Mouse (Mus musculus) heart, embryonic 11.5 days (tissue): ENCODE data around the gene Lmo4. TPM values are rescaled to one million over a fixed set of nuclear protein-coding genes. Genes with fewer than 3 reads are reported as not detected.

Source experiments
- ATAC-seq: fragments of 200-750 bp; cut with Nextera tagmentation; replicated peaks from 2 replicates; pipeline ENCODE4 v1.8.0; 2017; ENCODE audit warnings: moderate library complexity; ENCODE audit not compliant: insufficient number of reproducible peaks, low FRiP score, low TSS enrichment
- H3K27ac ChIP-seq: fragments of 300-500 bp; sonication (generic); 2 replicates; pipeline ENCODE4 v1.5.1; 2014; ENCODE audit warnings: mild to moderate bottlenecking, low read depth, low read length
- H3K27me3 ChIP-seq: fragments of 300-500 bp; sonication (generic); 2 replicates; pipeline ENCODE4 v1.6.1; 2014; ENCODE audit warnings: mild to moderate bottlenecking, low read length, mixed read lengths; ENCODE audit not compliant: control insufficient read depth, insufficient read depth
- H3K36me3 ChIP-seq: fragments of 300-500 bp; sonication (generic); 2 replicates; pipeline ENCODE4 v1.6.1; 2014; ENCODE audit warnings: mild to moderate bottlenecking, low read length, moderate library complexity, mixed read lengths; ENCODE audit not compliant: control insufficient read depth, insufficient read depth
- H3K4me1 ChIP-seq: fragments of 300-500 bp; sonication (generic); 2 replicates; pipeline ENCODE4 v1.6.1; 2014; ENCODE audit warnings: low read length; ENCODE audit not compliant: control insufficient read depth, insufficient read depth
- H3K4me2 ChIP-seq: fragments of 300-500 bp; sonication (generic); 2 replicates; pipeline ENCODE4 v1.6.1; 2014; ENCODE audit warnings: mild to moderate bottlenecking, moderate library complexity
- H3K4me3 ChIP-seq: fragments of 300-500 bp; sonication (generic); 2 replicates; pipeline ENCODE4 v1.5.1; 2014; ENCODE audit warnings: low read depth, low read length
- H3K9ac ChIP-seq: fragments of 300-500 bp; sonication (generic); 2 replicates; pipeline ENCODE4 v1.6.1; 2014; ENCODE audit warnings: mild to moderate bottlenecking, low read depth, low read length, moderate library complexity
- H3K9me3 ChIP-seq: fragments of 300-500 bp; sonication (generic); replicated peaks from 2 replicates; pipeline ENCODE4 v1.6.1; 2016; ENCODE audit warnings: low read length; ENCODE audit not compliant: control insufficient read depth
- WGBS: fragments of 180-500 bp; shearing (Covaris S2); extraction: QIAGEN DNeasy Blood & Tissue Kit; methylation state at CpG from one replicate; pipeline ENCODE4 v1.1.7; 2014; ENCODE audit not compliant: insufficient replicate concordance; 5-methylcytosine and 5-hydroxymethylcytosine counted together
- polyA plus RNA-seq: library from polyadenylated mRNA; unstranded; fragments of >200 nt; fragmentation: Nextera tagmentation; extraction: Ambion mirVana; gene quantifications from 2 replicates; pipeline ENCODE4 v1.2.1, GENCODE M21; 2014

The Lmo4 gene
- polyA plus RNA-seq, 1 experiment from 2014 or later, result 53.4 TPM

DNA sequence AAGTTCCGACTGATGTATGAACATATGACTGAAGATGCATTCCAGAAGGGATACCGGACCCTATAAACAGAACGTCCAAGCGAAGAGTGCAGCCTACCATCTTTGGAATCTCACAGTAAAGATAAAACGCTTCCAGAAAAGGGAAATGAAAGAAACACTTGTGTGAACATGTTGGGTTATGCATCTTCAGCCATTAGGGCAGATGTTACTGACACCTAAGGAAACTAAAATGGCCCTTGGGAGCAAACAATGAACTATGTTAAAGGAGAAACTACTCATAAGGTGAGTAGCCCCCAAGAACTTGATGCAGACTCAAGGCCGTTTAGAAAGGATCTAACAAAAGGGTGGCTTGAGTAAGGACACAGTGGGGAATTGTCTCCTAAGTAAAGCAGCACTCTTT lies 54.0 kb downstream of the Lmo4 start:
- ATAC-seq, result no peak
- Histone ChIP-seq H3K9me3 (no peaks in the 10 kb centered on the region), H3K4me1 (no peaks in the 10 kb centered on the region; the same call in 1 of the 2 replicates), H3K36me3 (no peaks in the 10 kb centered on the region), H3K4me3 (no peak overlapping the region), H3K27ac (no peak overlapping the region), H3K27me3 (no peaks in the 10 kb centered on the region), H3K4me2 (no peak overlapping the region), H3K9ac (no peak overlapping the region)
- WGBS, result 81% methylated on average over 6 of the region's 6 CpGs

DNA sequence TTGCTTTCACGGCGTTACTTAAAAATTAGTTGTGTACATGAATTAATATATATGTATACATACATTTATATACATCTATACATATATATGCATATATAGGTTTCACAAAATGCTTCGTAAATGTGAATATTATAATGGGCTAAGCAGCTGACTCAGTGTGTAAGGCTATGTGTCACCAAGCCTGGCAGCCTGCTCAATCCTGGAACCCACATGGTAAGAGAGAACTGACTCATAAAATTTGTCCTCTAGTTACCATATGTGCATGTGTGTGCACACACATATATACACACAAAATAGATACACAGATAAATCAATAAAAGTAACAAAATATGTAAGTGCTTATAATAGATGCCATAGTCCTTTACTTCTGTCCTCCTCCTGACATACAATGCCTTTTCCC lies 56.8 kb downstream of the Lmo4 start:
- WGBS, result 83% methylated on average over 3 of the region's 3 CpGs
- Histone ChIP-seq H3K27me3 (no peaks in the 10 kb centered on the region), H3K4me3 (no peak overlapping the region)

DNA sequence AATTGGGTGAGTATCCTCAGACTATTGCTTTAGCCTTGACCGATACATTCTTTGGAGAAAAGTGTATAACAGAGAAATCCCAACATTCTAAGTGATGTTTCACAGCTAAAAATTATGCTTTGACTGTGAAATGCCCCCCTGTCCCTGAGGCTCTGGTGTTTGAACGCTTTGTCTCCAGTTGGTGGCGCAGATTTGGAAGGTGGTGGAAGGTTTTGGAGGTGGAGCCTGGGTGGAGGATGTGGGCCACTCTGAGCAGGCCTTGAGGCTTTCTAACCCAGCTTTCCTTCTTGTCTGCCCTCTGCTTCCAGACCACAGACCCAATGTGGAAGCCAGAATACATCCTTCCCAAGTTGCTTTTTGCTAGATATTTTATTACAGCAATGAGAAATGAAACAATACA lies 57.8 kb downstream of the Lmo4 start:
- Histone ChIP-seq H3K4me3 (no peak overlapping the region), H3K27ac (no peak overlapping the region), H3K27me3 (no peaks in the 10 kb centered on the region), H3K9ac (no peak overlapping the region), H3K4me1 (no peaks in the 10 kb centered on the region), H3K4me2 (no peak overlapping the region), H3K36me3 (no peaks in the 10 kb centered on the region), H3K9me3 (no peaks in the 10 kb centered on the region)
- ATAC-seq, result no peak
- 78% methylated on average over 3 of the region's 3 CpGs for WGBS

More for the DNA sequence above, 56.8 kb downstream of the Lmo4 start:
- Histone ChIP-seq H3K9me3 (no peaks in the 10 kb centered on the region), H3K27ac (no peak overlapping the region), H3K36me3 (no peaks in the 10 kb centered on the region), H3K9ac (no peak overlapping the region), H3K4me2 (no peak overlapping the region), H3K4me1 (no peaks in the 10 kb centered on the region)
- ATAC-seq, result no peak

DNA sequence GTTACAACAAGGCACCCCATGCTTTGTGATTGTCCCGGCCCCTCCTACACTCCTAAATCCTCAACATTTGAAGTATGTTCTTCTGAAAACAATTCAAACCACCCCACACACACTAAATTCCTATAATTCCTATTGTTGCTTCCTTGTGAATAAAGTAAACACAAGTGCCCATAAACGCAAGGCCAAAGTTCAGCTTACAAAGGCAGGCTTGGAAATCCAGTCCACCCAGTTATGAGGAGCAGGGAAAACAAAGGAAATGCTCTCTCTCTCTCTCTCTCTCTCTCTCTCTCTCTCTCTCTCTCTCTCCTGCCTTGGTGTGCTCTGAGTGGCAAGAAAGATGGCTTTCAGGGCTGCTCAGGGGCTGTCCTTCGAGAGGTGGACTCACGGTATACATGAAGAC lies 61.0 kb downstream of the Lmo4 start:
- H3K9ac ChIP-seq, result no peak overlapping the region
- H3K4me3 ChIP-seq, result no peak overlapping the region
- ATAC-seq, result no peak
- no peak overlapping the region for H3K4me2 ChIP-seq
- no peaks in the 10 kb centered on the region for H3K36me3 ChIP-seq
- no peak overlapping the region for H3K27ac ChIP-seq
- no peaks in the 10 kb centered on the region for H3K4me1 ChIP-seq
- 86% methylated on average over 4 of the region's 4 CpGs for WGBS
- no peaks in the 10 kb centered on the region for H3K9me3 ChIP-seq
- no peaks in the 10 kb centered on the region for H3K27me3 ChIP-seq

DNA sequence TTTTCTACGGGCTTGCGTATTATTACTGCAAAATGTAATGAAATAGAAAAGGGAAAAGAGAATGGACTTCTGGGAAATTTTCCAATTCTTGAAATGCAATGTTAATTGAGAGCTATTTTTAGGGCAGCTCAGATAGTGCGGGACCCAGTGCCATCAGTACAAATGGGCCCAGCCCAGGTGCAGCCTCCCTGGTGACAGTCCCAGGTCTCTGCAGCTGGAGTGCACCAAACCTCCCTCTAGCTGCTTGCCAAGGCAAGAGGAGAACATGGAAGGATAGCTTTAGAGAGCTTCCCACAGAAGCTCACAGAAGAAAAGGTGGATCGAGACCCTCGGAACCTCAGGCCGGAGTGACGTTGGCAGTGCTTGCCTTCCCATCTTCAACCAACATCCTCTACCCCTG lies 62.1 kb downstream of the Lmo4 start:
- ATAC-seq, result no peak
- 94% methylated on average over 7 of the region's 7 CpGs for whole genome bisulfite sequencing
- H3K36me3 ChIP-seq, result no peaks in the 10 kb centered on the region
- no peak overlapping the region for H3K4me3 ChIP-seq
- H3K4me2 ChIP-seq, result no peak overlapping the region
- H3K27ac ChIP-seq, result no peak overlapping the region
- H3K9me3 ChIP-seq, result no peaks in the 10 kb centered on the region
- no peak overlapping the region for H3K9ac ChIP-seq
- no peaks in the 10 kb centered on the region for H3K4me1 ChIP-seq
- H3K27me3 ChIP-seq, result no peaks in the 10 kb centered on the region

DNA sequence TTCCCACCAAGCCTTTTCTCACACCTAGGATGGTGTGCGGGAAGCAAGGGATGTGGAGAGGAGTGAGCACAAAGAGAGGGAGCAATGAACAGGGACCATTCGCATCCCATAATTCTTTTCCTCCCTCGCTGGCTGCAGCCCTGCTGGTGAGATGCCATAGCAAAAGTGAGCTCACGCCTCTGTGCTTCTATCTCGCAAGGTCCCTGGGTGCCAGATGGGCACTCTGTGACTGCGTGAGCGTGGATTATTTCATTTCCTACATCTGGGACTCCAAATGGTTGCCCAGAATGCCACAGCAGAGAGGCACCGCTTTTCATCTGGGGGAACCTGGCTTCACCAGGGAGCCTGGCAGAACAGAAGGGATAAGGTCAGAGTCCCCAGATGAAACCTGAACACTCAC lies 63.2 kb downstream of the Lmo4 start:
- no peaks in the 10 kb centered on the region for H3K36me3 ChIP-seq
- WGBS, result 67% methylated on average over 8 of the region's 8 CpGs
- no peak overlapping the region for H3K4me2 ChIP-seq
- no peak for ATAC-seq
- no peak overlapping the region for H3K9ac ChIP-seq
- no peaks in the 10 kb centered on the region for H3K27me3 ChIP-seq
- H3K4me1 ChIP-seq, result no peaks in the 10 kb centered on the region
- no peaks in the 10 kb centered on the region for H3K9me3 ChIP-seq
- no peak overlapping the region for H3K4me3 ChIP-seq
- no peak overlapping the region for H3K27ac ChIP-seq

DNA sequence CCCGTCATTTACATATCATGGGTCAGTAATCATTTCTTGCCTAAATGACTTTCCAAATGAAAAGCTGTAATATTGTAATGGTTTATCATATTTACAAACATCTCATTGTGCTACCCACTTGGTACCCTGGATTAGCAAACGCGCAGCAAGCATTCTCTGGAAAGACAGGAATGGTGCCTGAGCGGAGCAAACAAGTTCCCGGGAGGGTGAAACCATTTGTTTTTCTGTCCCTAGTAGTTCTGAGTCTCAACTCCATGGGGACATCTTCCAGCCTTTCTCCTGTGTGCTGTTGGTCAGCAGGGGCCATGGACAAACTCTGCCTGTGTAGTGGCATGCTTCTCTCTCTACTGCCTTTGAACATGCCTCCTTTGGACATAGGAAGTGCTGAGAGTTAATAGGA lies 64.2 kb downstream of the Lmo4 start:
- Histone ChIP-seq H3K27ac (no peak overlapping the region), H3K9ac (no peak overlapping the region), H3K4me3 (no peak overlapping the region), H3K4me2 (no peak overlapping the region), H3K36me3 (no peaks in the 10 kb centered on the region), H3K9me3 (no peaks in the 10 kb centered on the region), H3K27me3 (no peaks in the 10 kb centered on the region), H3K4me1 (no peaks in the 10 kb centered on the region)
- WGBS, result 87% methylated on average over 5 of the region's 5 CpGs
- ATAC-seq, result no peak

DNA sequence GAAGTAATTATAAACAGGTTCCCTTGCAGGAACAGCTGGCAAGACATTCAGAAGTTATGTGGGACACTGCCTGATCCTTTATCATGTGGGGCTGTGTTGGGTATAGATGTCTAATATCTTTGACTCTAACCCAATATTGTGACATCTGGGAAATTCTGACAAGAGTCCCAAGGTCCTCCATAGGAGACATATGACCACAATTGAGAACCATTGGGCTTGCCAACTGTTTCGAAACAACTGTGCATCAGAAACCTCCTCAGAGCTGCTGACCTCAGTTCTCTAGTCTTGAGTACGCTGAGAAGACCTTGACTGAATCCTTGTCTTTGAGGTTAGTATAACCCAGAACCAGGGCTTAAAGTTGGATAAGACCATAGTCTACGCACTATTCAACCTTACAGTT lies 66.4 kb downstream of the Lmo4 start:
- Histone ChIP-seq H3K27me3 (no peaks in the 10 kb centered on the region), H3K9ac (no peak overlapping the region)
- 80% methylated on average over 3 of the region's 3 CpGs for WGBS

More for the DNA sequence above, 66.4 kb downstream of the Lmo4 start:
- no peak overlapping the region for H3K27ac ChIP-seq
- H3K9me3 ChIP-seq, result no peaks in the 10 kb centered on the region
- no peak overlapping the region for H3K4me2 ChIP-seq
- no peaks in the 10 kb centered on the region for H3K36me3 ChIP-seq
- no peak overlapping the region for H3K4me3 ChIP-seq
- H3K4me1 ChIP-seq, result no peaks in the 10 kb centered on the region
- ATAC-seq, result no peak
